Mouse (Mus musculus) adrenal gland, postnatal 4 days (tissue): ENCODE results near the gene Ncln. TPM values are rescaled to one million over a fixed set of nuclear protein-coding genes. Genes with fewer than 3 reads are reported as not detected.

Experiments used
- microRNA-seq: library from miRNA; unstranded; fragments of <30 nt; microRNA quantifications from one replicate; pipeline ENCODE4 v1.2.0, GENCODE M21; 2021
- total RNA-seq, 2 experiments: library from RNA; stranded (reverse); gene quantifications; 2 replicates each; pipeline ENCODE4 v1.2.3; 2021

Ncln gene
- total RNA-seq, 2 experiments from 2014 or later, result 107 to 117 TPM

Small RNA genes lying within 50 kb of the gene (microRNA-seq; reads per million reads assigned to microRNA genes)
- gene Gm25595, result not detected

Other genes starting within 250 kb of the Ncln start
- gene Matk, start 243.5 kb downstream of the Ncln start, total RNA-seq, result 1 to 10 TPM; 2.9 to 3.0 TPM
- 100 to 1,000 TPM; 107 to 108 TPM for gene Mrpl54, start 229.5 kb downstream of the Ncln start, total RNA-seq
- 10 to 100 TPM; 47.8 to 49.5 TPM for gene Apba3, start 229.4 kb downstream of the Ncln start, total RNA-seq
- 1 to 10 TPM; 1.8 to 3.1 TPM for gene Tjp3, start 204.8 kb downstream of the Ncln start, total RNA-seq
- 10 to 100 TPM; 65.2 to 71.1 TPM for gene Pip5k1c, start 203.4 kb downstream of the Ncln start, total RNA-seq
- gene Cactin, start 175.3 kb downstream of the Ncln start, total RNA-seq, result 10 to 100 TPM; 43.8 to 44.4 TPM
- 10 to 100 TPM; 27.3 to 30.6 TPM for gene Tbxa2r, start 167.7 kb downstream of the Ncln start, total RNA-seq
- 1 to 10 TPM; 2.3 to 2.6 TPM for gene Gipc3, start 153.1 kb downstream of the Ncln start, total RNA-seq
- 100 to 1,000 TPM; 107 to 108 TPM for gene Hmg20b, start 145.9 kb downstream of the Ncln start, total RNA-seq
- gene Mfsd12, start 138.9 kb downstream of the Ncln start, total RNA-seq, result 10 to 100 TPM; 21.2 to 22.0 TPM
- gene 4930404N11Rik, start 130.6 kb downstream of the Ncln start, total RNA-seq, result 1 to 10 TPM; 6.3 to 8.2 TPM
- gene Fzr1, start 117.9 kb downstream of the Ncln start, total RNA-seq, result 10 to 100 TPM; 69.1 to 70.7 TPM
- gene Dohh, start 112.0 kb downstream of the Ncln start, total RNA-seq, result 10 to 100 TPM; 49.4 to 49.7 TPM
- 1 to 10 TPM; 1.7 to 1.8 TPM for gene Gm48551, start 111.9 kb downstream of the Ncln start, total RNA-seq
- 1 to 10 TPM; 2.6 to 4.1 TPM for gene Gm48552, start 107.4 kb downstream of the Ncln start, total RNA-seq
- gene Smim24, start 103.3 kb downstream of the Ncln start, total RNA-seq, result 10 to 100 TPM in 1 of 2 experiments, 1 to 10 TPM in 1; 1.2 to 13.2 TPM
- 100 to 1,000 TPM; 120 to 129 TPM for gene Nfic, start 40.8 kb downstream of the Ncln start, total RNA-seq
- gene Celf5, start 13.7 kb downstream of the Ncln start, total RNA-seq, result 1 to 10 TPM; 3.5 to 4.2 TPM
- gene S1pr4, start 3.7 kb upstream of the Ncln start, total RNA-seq, result 1 to 10 TPM; 2.0 to 2.7 TPM
- 1 to 10 TPM in 1 of 2 experiments, under 1 TPM in 1; 0.67 to 1.2 TPM for gene Gna15, start 27.8 kb upstream of the Ncln start, total RNA-seq
- gene Gna11, start 48.8 kb upstream of the Ncln start, total RNA-seq, result 10 to 100 TPM; 74.2 to 74.4 TPM
- 100 to 1,000 TPM; 639 to 647 TPM for gene Aes, start 63.1 kb upstream of the Ncln start, total RNA-seq
- gene Tle2, start 78.2 kb upstream of the Ncln start, total RNA-seq, result 10 to 100 TPM; 24.9 to 30.4 TPM
- gene Tle6, start 104.7 kb upstream of the Ncln start, total RNA-seq, result 10 to 100 TPM; 12.8 to 20.2 TPM
- 1 to 10 TPM; 1.1 to 2.1 TPM for gene BC025920, start 109.9 kb upstream of the Ncln start, total RNA-seq
- gene Sirt6, start 131.4 kb upstream of the Ncln start, total RNA-seq, result 10 to 100 TPM; 40.1 to 40.7 TPM
- gene Ankrd24, start 132.1 kb upstream of the Ncln start, total RNA-seq, result 10 to 100 TPM; 38.7 to 50.5 TPM
- gene Gm10778, start 152.7 kb upstream of the Ncln start, total RNA-seq, result 1 to 10 TPM; 3.0 to 3.9 TPM
- 10 to 100 TPM in 1 of 2 experiments, 1 to 10 TPM in 1; 8.7 to 14.6 TPM for gene Zfp433, start 208.4 kb upstream of the Ncln start, total RNA-seq